Mouse (Mus musculus) c-Kit-positive CD71-positive TER-119-positive erythroid progenitor cells, embryonic 14.5 days (primary cell): ENCODE results near the gene Ccdc77.
"Not testable (repeated sequence)": the region's sequence is repeated elsewhere in the genome, so short reads cannot be mapped to it uniquely, and the experiment has no call there.

Experiments used
- DNase-seq: peaks from one replicate; pipeline ENCODE4 v3.0.0-alpha.2; 2013; ENCODE audit warnings: low spot score

Ccdc77 gene

GRCm38 (mm10) chr6:120309787-120310186, 54.4 kb downstream of the Ccdc77 start:
- DNase-seq, result no peak

- no peak for DNase-seq
These were observed 54.8 kb downstream of the Ccdc77 start for GRCm38 (mm10) chr6:120309338-120309737.

DNA sequence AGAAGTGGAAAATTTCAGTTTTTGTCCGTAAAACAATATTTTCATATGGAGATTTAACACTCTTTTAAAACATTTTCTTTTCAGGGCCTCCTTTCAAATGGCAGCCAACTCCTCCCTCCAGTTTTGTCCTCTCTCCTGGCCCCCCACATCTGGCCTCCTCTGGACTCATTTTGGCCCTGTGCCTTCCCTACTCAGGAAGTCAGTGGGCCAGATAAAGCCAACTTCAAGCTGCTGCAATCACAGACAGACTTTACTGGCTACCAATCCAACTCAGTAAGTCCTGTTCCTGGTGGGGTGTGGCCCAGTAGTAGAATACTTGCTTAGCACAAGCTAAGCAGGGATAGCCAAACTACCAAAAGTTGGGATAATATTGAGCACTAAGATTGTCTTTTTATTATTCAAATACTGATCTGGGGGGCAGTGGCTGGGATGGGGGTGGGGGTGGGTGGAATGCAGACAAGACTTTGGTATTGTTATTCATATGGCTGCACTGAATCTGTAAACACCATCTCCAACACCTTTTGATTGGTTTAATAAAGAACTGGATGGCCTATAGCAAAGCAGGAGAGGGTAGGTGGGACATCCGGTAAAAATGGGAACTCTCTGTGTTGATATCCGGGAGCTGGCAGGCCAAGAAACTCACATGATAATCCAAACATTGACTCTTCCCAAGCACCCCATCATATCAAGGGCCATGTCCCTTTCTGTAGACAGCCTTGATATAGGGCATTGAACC, 57.1 kb downstream of the Ccdc77 start:
- no peak for DNase-seq

DNA sequence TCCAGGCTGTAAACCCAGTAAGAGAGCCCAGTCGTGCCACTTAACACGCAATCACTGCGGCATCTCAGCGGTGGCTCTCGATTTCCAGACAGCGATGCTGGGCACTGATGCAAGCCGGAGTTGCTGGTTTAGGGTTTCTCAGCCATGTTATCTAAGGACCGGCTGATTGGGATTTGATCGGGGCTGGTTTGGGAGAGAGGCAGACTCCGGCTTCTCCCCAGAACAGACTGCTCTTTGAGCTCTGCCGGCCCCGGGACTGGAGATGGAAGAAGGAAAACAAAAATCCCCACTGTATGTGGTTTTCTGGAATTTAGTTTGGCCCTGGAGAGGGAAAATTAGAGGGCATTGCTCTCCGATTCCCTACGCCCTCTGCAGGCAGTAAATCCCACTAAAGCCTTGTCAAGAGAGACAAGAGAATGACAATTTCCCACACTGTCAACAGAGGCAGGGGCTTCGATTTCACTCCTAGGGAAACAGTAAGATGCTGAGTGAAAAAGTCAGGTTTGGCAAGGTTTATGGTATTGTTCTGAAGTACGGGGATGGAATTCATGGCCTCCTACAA, 61.3 kb downstream of the Ccdc77 start:
- DNase-seq, result no peak

- no peak for DNase-seq
These were observed 63.0 kb downstream of the Ccdc77 start for GRCm38 (mm10) chr6:120301137-120301536.

DNA sequence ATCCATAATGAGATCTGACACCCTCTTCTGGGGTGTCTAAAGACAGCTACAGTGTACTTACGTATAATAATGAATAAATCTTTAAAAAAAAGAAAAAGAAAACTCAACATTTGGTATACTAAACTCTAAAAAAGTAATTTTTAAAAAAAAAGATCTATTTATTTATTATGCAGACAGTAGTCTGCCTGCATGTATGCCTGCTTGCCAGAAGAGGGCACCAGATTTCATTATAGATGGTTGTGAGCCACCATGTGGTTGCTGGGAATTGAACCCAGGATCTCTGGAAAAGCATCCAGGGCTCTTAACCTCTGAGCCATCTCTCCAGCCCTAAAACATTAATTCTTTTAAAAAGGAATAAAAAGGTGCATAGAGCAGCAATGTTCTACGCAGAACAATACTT, 67.6 kb downstream of the Ccdc77 start:
- DNase-seq, result not testable (repeated sequence)

- DNase-seq, result no peak
These were observed 69.4 kb downstream of the Ccdc77 start for GRCm38 (mm10) chr6:120294785-120295133.

DNA sequence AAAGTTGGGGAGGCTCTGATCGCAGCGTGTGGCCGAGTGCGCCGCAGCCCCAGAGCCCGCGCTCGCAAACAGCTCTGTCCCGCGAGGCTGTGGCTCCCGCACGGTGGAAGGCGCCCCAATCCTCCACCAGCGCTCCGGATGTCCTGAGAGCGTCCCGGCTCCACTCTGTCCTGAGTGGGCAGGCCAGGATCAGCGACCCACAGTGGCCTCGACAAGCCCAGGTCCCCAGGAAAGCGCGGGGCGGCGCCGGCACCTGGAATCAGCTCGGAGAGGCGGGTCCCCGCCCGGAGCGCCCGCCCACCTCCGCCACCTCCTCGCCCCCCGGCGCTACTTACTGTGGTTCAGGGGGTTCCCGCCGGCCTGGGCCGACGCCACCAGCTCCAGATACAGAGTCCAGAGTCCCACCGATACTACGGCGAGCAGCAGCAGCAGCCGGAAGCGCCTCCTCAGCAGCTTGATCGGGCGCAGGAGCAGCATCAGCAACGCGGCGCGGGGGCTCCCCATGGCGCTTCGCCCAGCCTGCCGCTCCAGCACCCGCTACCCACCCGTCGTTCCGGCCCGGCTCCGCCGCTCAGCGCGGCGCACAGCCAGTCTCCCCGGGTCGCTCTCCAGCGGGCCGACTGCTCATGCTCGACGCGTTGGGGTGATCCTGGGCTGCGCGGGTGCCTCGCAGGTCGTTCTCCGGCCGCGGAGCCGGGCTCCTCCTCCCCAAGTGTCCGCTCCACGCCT, 70.0 kb downstream of the Ccdc77 start, which contains the start of the genes D330020A13Rik and B4galnt3:
D330020A13Rik (plus strand) TSS at position 309 of the 729 bp plus-strand sequence.
B4galnt3 (minus strand) TSS at position 504 of the 729 bp plus-strand sequence.
- DNase-seq, result no peak

- no peak for DNase-seq
These were observed 72.7 kb downstream of the Ccdc77 start for GRCm38 (mm10) chr6:120291396-120292009.

GRCm38 (mm10) chr6:120289430-120289829, 74.7 kb downstream of the Ccdc77 start:
- no peak for DNase-seq

DNA sequence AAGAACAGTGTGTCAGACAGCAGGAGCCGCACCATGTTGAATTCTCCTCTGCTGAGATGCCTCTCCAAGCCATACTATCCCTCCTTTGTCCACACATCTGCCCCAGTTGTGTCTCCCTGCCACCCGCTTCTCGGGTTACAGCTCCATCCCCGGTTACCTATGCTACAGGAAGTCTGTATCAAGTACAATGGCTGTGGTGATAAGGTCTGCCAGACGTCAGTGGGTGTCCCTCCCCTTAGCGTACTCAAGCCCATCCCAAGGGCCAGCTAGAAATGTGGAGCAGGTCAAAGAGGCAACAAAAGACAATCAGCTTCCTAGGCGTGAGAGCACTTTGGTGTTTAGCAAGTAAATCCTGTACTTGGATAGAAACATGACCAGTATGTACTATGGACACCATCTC, 75.6 kb downstream of the Ccdc77 start:
- DNase-seq, result no peak

GRCm38 (mm10) chr6:120287279-120287678, 76.9 kb downstream of the Ccdc77 start:
- no peak for DNase-seq

GRCm38 (mm10) chr6:120276874-120277449, 87.2 kb downstream of the Ccdc77 start:
- DNase-seq, result no peak

DNA sequence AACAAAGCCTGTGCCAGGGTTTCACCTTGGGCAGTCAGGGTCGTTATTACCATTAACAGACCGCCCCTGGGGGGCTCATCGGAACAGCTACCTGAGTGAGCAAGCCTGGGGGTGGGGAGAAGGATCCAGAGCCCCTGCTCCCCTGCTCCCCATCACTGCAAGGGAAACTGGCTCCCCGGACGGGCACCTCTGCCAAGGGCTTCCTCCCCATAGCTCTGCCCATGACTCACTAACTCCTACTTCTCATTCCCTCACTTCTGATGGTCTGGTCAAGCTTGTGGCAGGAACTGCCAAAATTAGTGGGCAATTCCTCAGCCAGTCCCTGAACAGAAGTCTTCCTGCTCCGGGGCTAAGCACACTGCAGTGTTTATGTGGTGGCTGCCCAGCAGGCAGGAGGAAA, 88.9 kb downstream of the Ccdc77 start:
- DNase-seq, result no peak

GRCm38 (mm10) chr6:120274887-120275286, 89.3 kb downstream of the Ccdc77 start:
- no peak for DNase-seq
